Mouse (Mus musculus) spleen, adult 2 months (tissue): ENCODE results near the gene Rbfox1.

Experiments
- CTCF ChIP-seq: fragments of 200-500 bp; IDR thresholded peaks from 2 replicates; pipeline ENCODE4 v1.5.1; 2011; ENCODE audit warnings: mild to moderate bottlenecking, inconsistent platforms; ENCODE audit not compliant: insufficient read depth, insufficient read length, insufficient replicate concordance; ENCODE audit errors: extremely low read depth
- POLR2A ChIP-seq: fragments of 200-500 bp; IDR thresholded peaks from 2 replicates; pipeline ENCODE4 v1.6.1; 2011; ENCODE audit warnings: low read depth, low read length, inconsistent platforms

DNA sequence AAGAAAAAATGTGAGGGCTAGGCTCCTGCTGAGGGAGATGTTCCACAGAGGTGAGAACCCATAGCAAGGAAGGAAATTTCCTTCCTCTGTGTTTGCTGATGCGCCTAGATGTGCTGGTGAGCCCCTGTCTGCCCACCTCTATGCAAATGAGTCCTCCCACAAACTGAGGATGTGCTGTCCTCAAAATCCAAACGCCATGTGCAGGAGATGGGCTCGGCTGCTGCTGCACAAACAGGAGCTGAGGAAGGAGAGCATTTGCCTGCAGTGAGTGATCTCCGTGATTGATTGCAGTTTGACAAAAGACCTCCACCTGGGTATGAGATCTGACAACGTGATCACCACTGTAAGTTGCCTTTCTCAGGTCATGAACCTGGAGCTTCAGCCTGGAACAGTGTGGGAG lies 1308.4 kb downstream of the Rbfox1 start:
- TF ChIP-seq CTCF = no peak
- no peak for TF ChIP-seq POLR2A
